Mouse (Mus musculus) testis, adult 2 months (tissue): ENCODE data around the gene Xpo6.

Source experiments
- CTCF ChIP-seq: fragments of 200-500 bp; IDR thresholded peaks from 2 replicates; pipeline ENCODE4 v1.5.1; 2012; ENCODE audit warnings: low read depth, mild to moderate bottlenecking, inconsistent platforms, low read length, moderate library complexity; ENCODE audit not compliant: control insufficient read depth, insufficient read depth, insufficient replicate concordance
- POLR2A ChIP-seq: fragments of 200-500 bp; IDR thresholded peaks from 2 replicates; pipeline ENCODE4 v1.6.1; 2012; ENCODE audit warnings: low read depth, mild to moderate bottlenecking, inconsistent platforms, low read length, moderate library complexity; ENCODE audit not compliant: control insufficient read depth

DNA sequence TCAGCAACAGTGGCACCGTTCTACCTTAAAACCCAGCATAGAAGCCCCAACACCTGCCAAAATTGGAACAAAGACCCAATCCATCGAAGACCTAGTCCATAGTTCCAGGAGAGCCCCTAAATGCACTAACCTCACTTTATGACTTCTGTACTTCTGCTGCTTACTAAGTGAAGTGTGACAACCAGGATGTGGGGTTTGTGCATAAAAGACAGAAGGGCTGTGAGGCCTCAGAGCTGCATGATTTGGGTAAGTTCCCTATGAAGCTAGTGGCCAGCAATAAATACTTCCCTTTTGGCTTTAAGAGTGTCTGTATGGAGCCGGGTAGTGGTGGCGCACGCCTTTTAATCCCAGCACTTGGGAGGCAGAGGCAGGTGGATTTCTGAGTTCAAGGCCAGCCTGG, 10.6 kb upstream of the Xpo6 start:
- TF ChIP-seq CTCF = no peak
- no peak for TF ChIP-seq POLR2A
